Mouse (Mus musculus): ENCODE results near the gene Gm20449. TPM values are rescaled to one million over a fixed set of nuclear protein-coding genes. Genes with fewer than 3 reads are reported as not detected.
"Not testable (repeated sequence)": the region's sequence is repeated elsewhere in the genome, so short reads cannot be mapped to it uniquely, and the experiment has no call there.

Gene Gm20449
- polyA plus RNA-seq, 2 experiments, result 0.43 TPM; not detected in 1

DNA sequence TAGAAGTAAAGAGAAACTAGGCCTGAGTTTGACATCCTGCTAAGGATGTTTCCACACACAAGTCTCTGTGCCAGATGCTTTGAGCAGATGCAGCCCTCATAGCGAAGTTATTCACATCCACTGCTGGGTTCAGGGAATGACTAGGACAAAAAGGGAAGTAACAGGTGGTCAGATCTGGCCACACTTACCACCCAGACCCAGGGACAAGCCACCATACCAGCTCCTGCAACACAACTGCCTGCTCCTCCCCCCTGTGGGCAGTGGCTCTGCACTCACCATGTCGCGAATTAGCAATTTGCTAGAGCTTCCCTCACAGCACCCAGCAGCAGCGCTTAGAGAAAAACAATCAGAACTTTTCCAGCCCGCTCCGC is 214 bp downstream of the Gm20449 start:
- WGBS, result 0% methylated on average over 6 of the region's 6 CpGs
- ATAC-seq (ENCODE audit: low FRiP score, low read depth), result peak; percentile 74

DNA sequence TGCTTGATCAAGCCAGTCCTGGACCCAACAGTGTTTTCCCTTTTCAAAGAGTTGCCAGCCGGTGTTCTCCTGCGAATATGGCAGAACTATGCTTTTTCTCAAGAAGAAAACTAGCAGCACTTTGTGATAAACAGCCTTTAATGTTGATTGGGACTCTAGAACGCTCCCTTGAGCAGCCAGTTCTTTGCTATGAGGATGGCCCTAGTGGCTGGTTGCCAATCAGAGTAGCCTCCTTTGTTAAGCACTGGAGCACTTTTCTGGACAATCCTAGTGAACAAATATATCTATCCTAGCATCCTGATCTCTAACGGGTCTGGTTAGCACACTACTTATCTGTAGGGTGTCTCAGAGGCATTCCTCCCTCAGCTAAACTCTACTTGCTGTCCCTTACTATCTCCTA is 753 bp downstream of the Gm20449 start:
- WGBS, result 62% methylated on average over 2 of the region's 4 CpGs
- Histone ChIP-seq H3K9me3 (ENCODE audit: control insufficient read depth, low read length) (0 out of 2 replicates have a peak, but pooled peaks cover 12% of the 10 kb centered on the region), H3K9ac (ENCODE audit: low read depth, low read length, severe bottlenecking) (peak overlapping the region; percentile 58; the same call in 1 of the 2 replicates), H3K4me3 (replicated peaks; ENCODE audit: low read length) (peak overlapping the region; percentile 59), H3K4me2 (replicated peaks; ENCODE audit: low read depth, low read length, severe bottlenecking) (peak overlapping the region; percentile 63)
- H3K36me3 ChIP-seq (ENCODE audit: control insufficient read depth, insufficient read depth, low read length); H3K27ac ChIP-seq (replicated peaks; ENCODE audit: low read depth, low read length); ATAC-seq (ENCODE audit: low FRiP score, low read depth); H3K4me1 ChIP-seq (ENCODE audit: control insufficient read depth, insufficient read depth, low read length); DNase-seq (ENCODE audit: low spot score); H3K27me3 ChIP-seq (ENCODE audit: control insufficient read depth, insufficient read depth, low read length): not testable (repeated sequence)

More for the DNA sequence above, 214 bp downstream of the Gm20449 start:
- H3K9ac ChIP-seq (ENCODE audit: low read depth, low read length, severe bottlenecking), result peak overlapping the region; percentile 58
- H3K4me3 ChIP-seq (replicated peaks; ENCODE audit: low read length), result peak overlapping the region; percentile 59
- not testable (repeated sequence) for DNase-seq (ENCODE audit: low spot score); H3K27me3 ChIP-seq (ENCODE audit: control insufficient read depth, insufficient read depth, low read length); H3K9me3 ChIP-seq (ENCODE audit: control insufficient read depth, low read length); H3K4me1 ChIP-seq (ENCODE audit: control insufficient read depth, insufficient read depth, low read length); H3K27ac ChIP-seq (replicated peaks; ENCODE audit: low read depth, low read length); H3K36me3 ChIP-seq (ENCODE audit: control insufficient read depth, insufficient read depth, low read length)
- peak overlapping the region; percentile 63 for H3K4me2 ChIP-seq (replicated peaks; ENCODE audit: low read depth, low read length, severe bottlenecking)
- peak; percentile 33; the same call in 1 of the 2 replicates for TF ChIP-seq POLR2A (IDR thresholded peaks at IDR 0.05; ENCODE audit: borderline replicate concordance, extremely low read depth, insufficient read depth, insufficient read length)

GRCm38 (mm10) chr7:41497871-41498270 is 1.3 kb downstream of the Gm20449 start:
- Histone ChIP-seq H3K9ac (ENCODE audit: low read depth, low read length, severe bottlenecking) (no peak overlapping the region), H3K4me3 (replicated peaks; ENCODE audit: low read length) (no peak overlapping the region), H3K4me1 (ENCODE audit: control insufficient read depth, insufficient read depth, low read length) (no peaks in the 10 kb centered on the region), H3K27ac (replicated peaks; ENCODE audit: low read depth, low read length) (no peak overlapping the region), H3K9me3 (ENCODE audit: control insufficient read depth, low read length) (0 out of 2 replicates have a peak, but pooled peaks cover 12% of the 10 kb centered on the region), H3K36me3 (ENCODE audit: control insufficient read depth, insufficient read depth, low read length) (0 out of 2 replicates have a peak, but pooled peaks cover 5% of the 10 kb centered on the region), H3K27me3 (ENCODE audit: control insufficient read depth, insufficient read depth, low read length) (no peaks in the 10 kb centered on the region), H3K4me2 (replicated peaks; ENCODE audit: low read depth, low read length, severe bottlenecking) (no peak overlapping the region)
- no peak for DNase-seq (ENCODE audit: low spot score)
- no peak for ATAC-seq (ENCODE audit: low FRiP score, low read depth)
- no peak for TF ChIP-seq POLR2A (IDR thresholded peaks at IDR 0.05; ENCODE audit: borderline replicate concordance, extremely low read depth, insufficient read depth, insufficient read length)
- 97% methylated on average over 2 of the region's 2 CpGs for WGBS

- ATAC-seq (ENCODE audit: low FRiP score, low read depth) (no peak), DNase-seq (ENCODE audit: low spot score) (no peak)
- no peaks in the 10 kb centered on the region for H3K4me1 ChIP-seq (ENCODE audit: control insufficient read depth, insufficient read depth, low read length)
- H3K27me3 ChIP-seq (ENCODE audit: control insufficient read depth, insufficient read depth, low read length), result no peaks in the 10 kb centered on the region
- H3K4me2 ChIP-seq (replicated peaks; ENCODE audit: low read depth, low read length, severe bottlenecking), result no peak overlapping the region
- peaks cover 4% of the 10 kb centered on the region; the same call in 1 of the 2 replicates for H3K9me3 ChIP-seq (ENCODE audit: control insufficient read depth, low read length)
- no peak for TF ChIP-seq POLR2A (IDR thresholded peaks at IDR 0.05; ENCODE audit: borderline replicate concordance, extremely low read depth, insufficient read depth, insufficient read length)
- WGBS, result 11% methylated on average over 10 of the region's 10 CpGs
- no peaks in the 10 kb centered on the region for H3K36me3 ChIP-seq (ENCODE audit: control insufficient read depth, insufficient read depth, low read length)
- H3K9ac ChIP-seq (ENCODE audit: low read depth, low read length, severe bottlenecking), result no peak overlapping the region
- no peak overlapping the region for H3K27ac ChIP-seq (replicated peaks; ENCODE audit: low read depth, low read length)
- H3K4me3 ChIP-seq (replicated peaks; ENCODE audit: low read length), result no peak overlapping the region
Measured at GRCm38 (mm10) chr7:41451864-41452263, 47.4 kb downstream of the Gm20449 start.

DNA sequence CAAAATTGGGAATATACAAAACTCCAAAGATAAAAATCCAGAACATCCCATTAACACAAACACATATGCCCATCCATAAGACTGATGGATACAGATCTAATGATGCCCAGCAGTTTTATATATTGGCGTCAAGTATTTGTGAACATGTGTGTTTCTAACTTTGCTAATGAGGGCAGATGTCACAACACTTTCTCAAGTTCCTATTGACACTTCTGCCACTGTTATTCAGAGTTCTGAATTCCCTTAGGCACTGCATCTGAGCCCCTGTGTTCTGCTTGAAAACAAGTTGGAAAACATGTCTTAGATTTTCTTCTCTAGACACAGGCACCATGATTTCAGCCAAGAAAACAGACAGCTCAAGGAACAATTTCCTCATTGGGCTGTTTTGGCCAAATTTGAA is 50.6 kb downstream of the Gm20449 start, which contains the start of gene Vmn2r57:
Vmn2r57 (minus strand) TSS at position 101 of the 400 bp plus-strand sequence.
- H3K4me1 ChIP-seq (ENCODE audit: control insufficient read depth, insufficient read depth, low read length); DNase-seq (ENCODE audit: low spot score); H3K9me3 ChIP-seq (ENCODE audit: control insufficient read depth, low read length); H3K4me2 ChIP-seq (replicated peaks; ENCODE audit: low read depth, low read length, severe bottlenecking); H3K36me3 ChIP-seq (ENCODE audit: control insufficient read depth, insufficient read depth, low read length); ATAC-seq (ENCODE audit: low FRiP score, low read depth); H3K4me3 ChIP-seq (replicated peaks; ENCODE audit: low read length); H3K9ac ChIP-seq (ENCODE audit: low read depth, low read length, severe bottlenecking); H3K27ac ChIP-seq (replicated peaks; ENCODE audit: low read depth, low read length); H3K27me3 ChIP-seq (ENCODE audit: control insufficient read depth, insufficient read depth, low read length): not testable (repeated sequence)
- 36% methylated on average over 1 of the region's 1 CpGs for WGBS

DNA sequence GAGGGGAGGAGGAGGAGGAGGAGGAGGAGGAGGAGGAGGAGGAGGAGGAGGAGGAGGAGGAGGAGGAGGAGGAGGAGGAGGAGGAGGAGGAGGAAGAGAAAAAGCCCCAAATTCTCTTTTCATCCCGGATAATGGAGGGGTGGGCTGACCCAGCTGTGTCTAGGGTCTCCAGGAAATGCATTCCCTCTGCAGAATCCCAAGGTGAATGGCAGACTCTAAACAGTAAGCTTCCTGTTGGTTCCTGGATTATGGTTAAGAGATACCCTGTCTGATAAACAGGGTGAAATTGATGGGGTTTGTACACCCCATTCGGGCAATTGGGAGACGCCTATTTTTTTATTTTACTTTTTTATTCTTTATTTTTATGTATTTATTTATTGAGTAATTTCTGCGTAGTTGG is 105.1 kb downstream of the Gm20449 start:
- no peak overlapping the region for H3K9ac ChIP-seq (ENCODE audit: low read depth, low read length, severe bottlenecking)
- H3K9me3 ChIP-seq (ENCODE audit: control insufficient read depth, low read length), result no peaks in the 10 kb centered on the region
- TF ChIP-seq POLR2A (IDR thresholded peaks at IDR 0.05; ENCODE audit: borderline replicate concordance, extremely low read depth, insufficient read depth, insufficient read length), result no peak
- no peak overlapping the region for H3K4me2 ChIP-seq (replicated peaks; ENCODE audit: low read depth, low read length, severe bottlenecking)
- ATAC-seq (ENCODE audit: low FRiP score, low read depth) (no peak), DNase-seq (ENCODE audit: low spot score) (no peak)
- no peak overlapping the region for H3K27ac ChIP-seq (replicated peaks; ENCODE audit: low read depth, low read length)
- 77% methylated on average over 4 of the region's 4 CpGs for WGBS
- H3K27me3 ChIP-seq (ENCODE audit: control insufficient read depth, insufficient read depth, low read length), result no peaks in the 10 kb centered on the region
- H3K36me3 ChIP-seq (ENCODE audit: control insufficient read depth, insufficient read depth, low read length), result no peaks in the 10 kb centered on the region
- H3K4me3 ChIP-seq (replicated peaks; ENCODE audit: low read length), result no peak overlapping the region
- H3K4me1 ChIP-seq (ENCODE audit: control insufficient read depth, insufficient read depth, low read length), result no peaks in the 10 kb centered on the region
